Mouse (Mus musculus): ENCODE measurements at regions not wholly inside any gene's neighbourhood (a gene's known extent, or its start where the extent isn't known, plus 50 kb on each side); places are given as distances from the start of the nearest gene placed in this dataset.
A peak's percentile ranks its signal among the peaks of the same experiment; 100 is the strongest.

DNA sequence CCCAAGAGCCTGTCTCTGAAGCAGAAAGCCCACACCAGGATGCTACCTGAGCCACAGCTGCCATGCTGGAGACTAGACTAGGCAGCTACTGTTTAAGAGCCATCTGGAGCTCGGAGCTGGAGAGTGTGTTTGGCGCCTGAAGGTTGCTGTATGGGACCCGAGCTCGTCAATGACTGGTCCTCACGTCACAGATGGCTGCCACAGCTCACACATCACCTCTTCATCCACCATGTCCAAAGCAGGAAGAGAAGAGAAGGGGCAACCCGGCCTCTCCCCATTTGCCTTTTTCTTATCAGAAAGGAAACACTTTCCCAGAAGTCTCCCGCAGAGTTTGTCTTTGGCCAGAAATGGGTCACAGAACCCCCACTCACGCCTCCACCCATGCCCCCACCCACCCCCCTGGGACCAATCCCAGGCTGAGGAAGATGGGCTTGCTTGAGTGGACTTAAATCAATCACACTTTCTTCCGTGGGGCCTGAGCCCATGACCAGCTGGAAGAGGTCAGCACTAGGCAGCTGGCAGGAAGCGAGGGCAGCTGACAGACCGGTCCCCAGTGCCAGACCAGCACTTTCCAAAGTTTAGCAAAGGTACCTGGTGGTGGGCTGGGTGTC lies 53.5 kb upstream of the Ptpn1 start:
- no peak for DNase-seq (ENCODE audit: low spot score in 2 of 2)

DNA sequence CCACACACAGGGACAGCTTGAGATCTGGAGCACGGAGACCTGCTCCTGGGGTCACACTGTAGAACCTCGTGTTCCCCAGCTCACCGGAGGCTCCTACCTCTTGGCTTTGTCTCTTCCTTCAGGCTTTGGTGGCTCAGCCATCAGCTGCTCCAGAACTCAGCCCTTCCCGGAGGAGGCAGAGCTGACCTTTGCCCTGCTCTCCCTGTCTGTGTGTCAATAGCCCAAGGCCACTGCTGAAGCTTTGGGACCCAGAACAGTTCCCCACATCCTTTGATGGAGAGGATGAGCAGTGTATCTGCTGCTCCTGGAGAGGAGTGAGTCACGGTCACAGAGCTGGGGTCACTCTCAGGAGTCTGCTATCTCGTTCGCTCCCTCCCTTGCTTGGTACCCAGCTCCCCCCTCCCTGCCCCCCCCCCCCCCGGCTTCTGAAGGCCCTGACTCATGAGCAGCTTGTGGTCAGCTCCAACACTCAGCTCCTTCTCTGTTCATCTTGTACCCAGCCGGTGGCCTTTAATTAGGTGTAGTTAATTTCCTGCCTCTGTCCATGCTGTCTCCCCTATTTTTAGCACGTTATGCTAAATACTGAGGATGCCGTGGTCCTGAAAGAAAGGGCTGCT lies 54.5 kb upstream of the Ptpn1 start:
- no peak for DNase-seq (ENCODE audit: low spot score in 2 of 2)

DNA sequence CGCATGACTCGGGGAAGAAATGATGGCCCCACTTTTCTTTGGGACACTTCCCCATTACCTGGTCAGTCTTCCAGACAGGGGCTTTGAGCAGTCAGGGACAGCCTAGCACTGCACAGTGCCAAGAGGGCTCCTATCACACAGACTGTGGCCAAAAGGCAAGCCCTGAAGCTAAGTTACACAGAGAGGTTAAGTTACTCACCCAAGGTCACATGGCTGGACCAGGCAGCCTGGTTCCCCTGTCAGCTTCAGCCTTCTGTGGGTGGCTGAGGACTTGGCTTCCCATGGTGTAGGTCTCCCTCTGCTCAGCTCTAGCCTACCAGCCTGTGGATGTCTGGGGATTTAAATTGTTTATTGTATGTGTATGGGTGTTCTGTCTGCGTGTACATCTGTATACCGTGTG lies 59.4 kb upstream of the Ptpn1 start:
- DNase-seq (ENCODE audit: low spot score in 2 of 2), result no peak

DNA sequence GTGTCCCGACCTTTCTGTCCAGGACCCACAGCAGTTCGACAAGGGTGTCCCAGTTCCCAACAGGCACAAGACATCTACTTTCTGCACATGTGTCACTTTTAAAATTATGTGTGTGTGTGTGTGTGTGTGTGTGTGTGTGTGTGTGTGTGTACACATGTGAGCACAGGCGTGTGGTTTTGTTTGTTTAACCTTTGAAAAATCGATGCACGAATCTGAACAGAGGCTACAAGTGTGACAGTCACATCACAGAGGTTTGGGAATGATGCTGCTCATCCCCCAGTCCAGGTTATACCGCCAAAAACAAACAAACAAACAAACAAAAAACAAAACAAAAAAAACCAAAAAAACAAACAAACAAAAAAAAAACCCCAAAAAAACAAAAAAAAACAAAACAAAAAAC lies 61.7 kb upstream of the Ptpn1 start:
- DNase-seq (ENCODE audit: low spot score in 2 of 2), result no peak

DNA sequence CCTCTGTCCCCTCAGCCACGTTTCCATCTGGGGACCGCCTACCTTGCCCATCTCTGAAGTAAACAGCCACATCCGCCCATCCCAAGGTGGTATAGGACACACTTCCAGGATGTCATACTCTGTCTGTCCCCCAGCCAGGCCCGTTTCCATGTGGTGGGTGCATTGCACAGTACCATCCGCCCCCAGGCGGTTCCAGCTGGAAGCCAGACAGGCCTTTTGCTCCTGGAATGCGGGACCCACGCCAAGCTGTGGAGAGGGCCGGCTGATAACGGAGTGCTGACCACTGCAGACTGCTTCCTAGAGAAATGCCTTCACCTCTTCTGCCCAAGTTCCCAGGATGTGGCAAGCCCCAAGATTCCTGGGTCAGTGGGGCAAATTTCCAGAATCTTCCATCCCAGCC lies 65.1 kb upstream of the Ptpn1 start:
- peak; percentile 44 to 58 for DNase-seq (ENCODE audit: low spot score in 2 of 2)

DNA sequence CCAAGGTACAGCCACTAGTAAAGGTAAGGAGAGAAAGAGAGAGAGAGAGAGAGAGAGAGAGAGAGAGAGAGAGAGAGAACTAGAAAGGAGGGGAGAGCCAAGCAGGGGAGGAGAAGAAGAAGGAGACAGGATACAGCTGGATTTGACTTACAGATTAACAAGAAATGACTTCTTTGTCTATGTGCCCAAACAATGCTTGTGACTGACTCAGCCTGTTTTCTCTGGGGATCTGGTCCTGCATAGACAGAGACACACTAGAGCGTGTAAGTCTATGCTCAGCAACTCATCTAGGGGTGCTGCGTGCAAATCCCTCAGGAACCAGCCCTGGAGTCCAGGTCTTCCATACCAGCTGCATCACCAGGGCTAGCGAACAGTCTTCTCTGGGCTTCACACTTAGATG lies 66.3 kb upstream of the Ptpn1 start:
- DNase-seq (ENCODE audit: low spot score in 2 of 2), result no peak

DNA sequence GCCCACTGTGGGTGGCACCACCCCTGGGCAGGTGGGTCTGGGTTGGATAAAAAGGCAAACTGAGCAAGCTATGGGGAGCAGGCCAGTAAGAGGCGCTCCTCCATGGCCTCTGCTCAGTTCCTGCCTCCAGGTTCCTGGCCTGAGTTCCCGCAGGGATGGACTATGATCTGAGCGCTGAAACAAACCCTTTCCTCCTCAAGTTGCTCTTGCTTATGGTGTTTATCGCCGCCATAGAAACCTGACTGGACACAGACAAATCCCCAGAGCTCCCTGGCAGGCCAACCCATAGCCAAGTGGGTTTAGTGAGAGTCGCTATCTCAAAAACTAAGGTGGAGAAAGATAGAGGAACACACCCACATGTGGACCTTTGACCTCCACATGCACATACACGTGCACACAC lies 67.2 kb upstream of the Ptpn1 start:
- DNase-seq (ENCODE audit: low spot score in 2 of 2), result no peak

DNA sequence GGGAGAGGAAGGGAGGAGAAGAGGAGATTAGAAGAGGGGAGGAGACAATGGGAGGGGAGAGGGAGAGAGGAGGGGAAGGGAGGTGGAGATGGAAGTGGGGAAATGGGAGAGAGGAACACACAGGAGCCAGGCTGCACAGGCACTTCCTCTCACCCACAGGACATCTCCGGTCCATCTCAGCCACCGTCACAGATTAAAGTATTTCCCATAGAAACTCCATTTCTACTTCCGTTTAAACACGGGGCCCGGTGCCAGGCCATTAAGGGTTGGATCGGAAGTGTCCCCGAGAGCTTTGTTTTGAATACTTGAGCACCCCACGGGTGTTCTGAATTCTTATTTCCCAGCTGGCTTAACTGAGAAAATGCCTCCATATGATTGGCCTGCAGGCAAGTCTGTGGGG lies 67.6 kb upstream of the Ptpn1 start:
- DNase-seq (ENCODE audit: low spot score in 2 of 2), result peak in 1 of 2 experiments; percentile 33

DNA sequence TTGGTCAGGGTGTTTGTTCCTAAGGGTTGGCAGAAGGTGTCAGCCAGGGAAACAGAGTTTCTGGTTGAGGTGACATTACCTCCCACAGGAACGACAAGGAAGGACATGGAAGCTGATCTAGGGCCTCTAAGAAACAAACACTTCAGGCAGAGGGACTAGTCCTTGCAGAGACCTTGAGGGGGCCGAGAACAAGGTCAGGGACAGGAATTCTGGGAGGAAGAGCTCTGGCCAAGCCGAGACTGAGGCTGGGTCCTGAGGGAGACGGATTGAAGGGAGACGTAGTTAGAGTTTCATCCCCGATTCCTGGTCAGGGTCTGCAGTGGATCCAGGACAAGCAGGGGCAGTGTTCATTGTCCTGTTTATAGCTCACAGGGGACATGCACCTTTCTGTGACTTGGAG lies 68.2 kb upstream of the Ptpn1 start:
- DNase-seq (ENCODE audit: low spot score in 2 of 2), result no peak

DNA sequence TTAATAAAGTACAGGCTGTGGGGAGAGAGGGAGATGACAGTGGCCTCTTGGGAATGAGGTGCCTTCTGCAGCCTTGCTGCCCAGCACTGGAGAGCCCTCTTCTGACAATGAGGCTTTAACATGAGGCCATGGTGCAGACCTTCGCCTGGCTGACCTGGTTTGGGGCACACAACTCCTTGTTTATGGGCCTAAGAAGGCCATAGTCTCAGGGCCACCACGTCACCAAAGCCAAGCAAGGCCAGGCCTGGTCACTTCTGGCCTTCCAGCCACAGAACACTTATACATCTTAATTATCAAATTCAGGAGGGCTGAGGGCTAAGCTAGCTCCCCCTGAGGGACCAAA lies 70.7 kb upstream of the Ptpn1 start:
- DNase-seq (ENCODE audit: low spot score in 2 of 2), result no peak

DNA sequence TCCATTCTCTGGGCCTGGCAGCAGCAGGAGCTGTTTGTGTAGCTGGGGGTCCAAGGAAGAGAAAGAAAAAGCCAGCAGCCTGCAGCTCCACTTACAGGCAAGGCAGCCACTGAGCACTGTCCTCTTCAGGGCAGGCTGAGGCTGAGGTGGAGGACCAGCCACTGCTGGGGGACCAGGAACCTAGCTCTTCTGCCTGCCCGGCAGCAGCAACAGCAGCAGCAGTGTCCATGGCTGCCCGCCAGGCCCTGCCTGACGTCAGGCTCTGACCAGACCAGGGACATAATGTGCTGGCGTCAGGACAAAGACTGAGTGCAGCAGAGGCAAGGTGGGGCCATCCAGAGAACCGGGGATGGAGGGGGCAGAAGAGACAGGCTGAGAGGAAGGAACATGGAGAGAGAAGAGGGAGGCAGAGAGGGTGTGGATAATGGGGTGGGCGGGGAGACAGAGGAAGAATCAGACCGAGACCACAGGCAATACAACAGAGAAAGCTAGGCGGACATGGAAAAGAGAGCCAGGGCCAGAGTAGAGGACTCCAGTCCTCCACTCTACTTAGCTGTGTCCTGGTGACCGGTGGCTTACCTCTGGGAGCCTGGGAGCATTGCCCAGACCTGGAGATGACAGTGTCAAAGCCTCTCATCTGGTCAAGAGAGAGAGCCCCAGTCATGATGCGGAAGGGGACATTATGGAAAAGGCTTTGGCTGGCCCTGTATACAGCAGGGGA lies 71.2 kb upstream of the Ptpn1 start:
- peak; percentile 70 to 76 for DNase-seq (ENCODE audit: low spot score in 2 of 2)

DNA sequence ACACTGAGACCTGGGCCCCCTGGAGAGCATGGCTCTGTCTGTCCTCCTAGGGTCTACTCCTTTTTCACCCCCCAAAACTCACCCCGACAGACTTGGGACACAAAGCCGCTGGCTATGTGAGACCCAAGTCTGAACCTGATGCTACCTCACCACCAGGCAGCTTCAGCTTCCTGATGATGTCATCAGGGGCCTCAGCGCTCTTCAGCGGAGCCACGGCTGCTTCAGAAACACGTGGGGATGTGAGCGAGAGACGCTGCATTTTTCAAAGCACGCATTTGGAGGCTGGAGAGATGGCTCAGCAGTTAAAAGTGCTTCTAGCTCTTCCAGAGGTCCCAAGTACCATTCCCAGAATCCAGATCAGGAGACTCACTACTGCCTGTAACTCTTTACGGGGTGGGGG lies 72.3 kb upstream of the Ptpn1 start:
- no peak for DNase-seq (ENCODE audit: low spot score in 2 of 2)

DNA sequence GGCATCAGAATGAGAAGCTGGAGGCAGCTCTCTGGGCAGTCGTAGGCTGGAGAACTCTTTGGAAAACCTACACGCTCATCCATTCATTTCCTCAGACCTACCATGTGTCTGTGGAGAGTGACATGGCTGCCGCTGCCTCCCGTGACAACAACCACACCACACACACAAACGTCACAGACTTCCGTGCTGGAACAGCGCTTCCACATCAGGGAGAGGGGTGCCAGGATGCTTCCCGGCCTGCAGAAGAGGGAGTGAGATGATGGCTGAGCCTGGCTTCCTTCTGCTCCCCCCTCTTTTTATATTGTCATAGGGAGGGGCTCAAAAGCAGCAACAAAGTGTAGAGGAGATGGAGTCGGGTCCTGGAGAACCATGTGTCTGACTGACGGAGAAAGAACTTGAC lies 73.5 kb upstream of the Ptpn1 start:
- DNase-seq (ENCODE audit: low spot score in 2 of 2), result no peak

DNA sequence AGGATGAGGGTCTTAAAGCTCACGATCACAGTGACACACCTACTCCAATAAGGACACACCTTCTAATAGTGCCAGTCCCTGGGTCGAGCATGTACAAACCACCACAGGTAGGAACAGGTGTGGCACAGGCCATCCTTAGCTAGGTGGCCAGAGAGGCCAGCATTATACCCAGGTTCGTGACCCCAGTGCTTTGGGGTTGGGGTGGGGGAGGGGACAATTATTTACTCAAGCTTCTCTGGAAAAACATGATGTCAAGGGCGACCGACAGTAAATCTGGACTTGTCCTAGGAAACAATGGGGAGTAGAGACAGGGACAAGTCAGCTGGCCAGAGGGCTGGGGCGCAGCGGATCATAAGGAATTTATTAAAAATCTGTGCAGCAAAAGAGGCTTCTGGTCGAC lies 73.9 kb upstream of the Ptpn1 start:
- no peak for DNase-seq (ENCODE audit: low spot score in 2 of 2)

DNA sequence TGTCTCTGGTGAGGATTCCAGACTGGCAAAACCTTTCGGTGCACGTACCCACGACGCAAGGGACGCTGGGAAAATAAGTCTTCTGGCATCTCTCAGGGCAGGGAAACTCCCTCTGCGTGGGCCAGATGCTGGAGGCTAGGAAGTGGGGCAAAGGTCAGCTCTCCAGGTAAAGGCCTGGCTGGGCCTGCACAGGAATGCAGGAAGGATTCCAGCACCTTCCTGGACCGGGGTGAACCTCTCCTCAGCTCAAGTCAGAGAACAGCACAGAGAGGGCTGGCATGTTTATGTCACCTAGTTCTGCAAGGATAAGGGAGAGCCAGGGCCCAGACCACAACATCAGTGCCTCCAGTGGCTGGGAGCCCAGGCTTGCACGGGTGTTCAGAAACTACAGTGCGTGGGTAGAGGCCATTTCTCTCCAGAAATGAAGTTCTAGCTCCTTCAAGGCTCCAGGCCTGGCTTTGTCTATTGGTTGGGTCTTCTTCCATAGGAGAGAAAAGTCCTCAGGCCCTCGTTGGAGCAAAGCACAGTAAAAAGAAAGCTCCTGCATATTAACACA lies 74.9 kb upstream of the Ptpn1 start:
- DNase-seq (ENCODE audit: low spot score in 2 of 2), result no peak

DNA sequence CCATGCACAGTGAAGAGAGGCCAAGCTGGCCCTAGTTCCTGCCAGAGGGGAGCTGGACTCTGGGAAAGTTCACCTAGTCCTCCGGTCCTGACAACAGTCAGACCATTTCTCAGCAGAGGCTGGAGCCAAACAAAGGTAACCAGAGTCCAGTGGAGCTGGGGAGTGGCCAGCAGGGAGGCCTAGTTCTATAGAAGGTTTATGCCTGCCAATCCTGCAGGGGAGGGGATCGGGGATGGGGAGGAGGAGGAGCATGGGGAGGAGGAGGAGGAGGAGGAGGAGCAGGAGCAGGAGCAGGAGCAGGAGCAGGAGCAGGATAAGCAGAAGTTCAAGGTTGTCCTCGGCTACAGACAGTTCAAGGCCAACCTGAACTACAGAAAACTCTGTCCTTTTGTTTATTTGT lies 75.8 kb upstream of the Ptpn1 start:
- DNase-seq (ENCODE audit: low spot score in 2 of 2), result no peak

DNA sequence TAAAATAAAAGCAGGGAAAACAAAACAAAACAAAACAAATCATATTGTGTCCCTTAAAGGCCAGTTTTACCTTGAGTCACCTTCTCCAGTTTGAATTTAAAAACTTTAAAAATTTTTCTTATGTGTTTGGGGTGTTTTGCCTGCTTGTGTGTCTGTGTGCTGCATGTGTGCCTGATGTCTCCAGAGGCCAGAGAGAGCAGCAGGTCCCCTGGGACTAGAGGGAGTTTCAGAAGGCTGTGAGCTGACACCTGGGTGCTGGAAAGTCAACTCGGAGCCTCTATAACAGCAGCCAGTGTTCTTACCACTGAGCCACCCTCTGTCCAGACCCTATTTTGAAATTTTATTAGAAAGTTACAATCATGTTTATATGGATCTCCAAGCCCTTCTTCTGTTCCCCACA lies 77.8 kb upstream of the Ptpn1 start:
- DNase-seq (ENCODE audit: low spot score in 2 of 2), result no peak

DNA sequence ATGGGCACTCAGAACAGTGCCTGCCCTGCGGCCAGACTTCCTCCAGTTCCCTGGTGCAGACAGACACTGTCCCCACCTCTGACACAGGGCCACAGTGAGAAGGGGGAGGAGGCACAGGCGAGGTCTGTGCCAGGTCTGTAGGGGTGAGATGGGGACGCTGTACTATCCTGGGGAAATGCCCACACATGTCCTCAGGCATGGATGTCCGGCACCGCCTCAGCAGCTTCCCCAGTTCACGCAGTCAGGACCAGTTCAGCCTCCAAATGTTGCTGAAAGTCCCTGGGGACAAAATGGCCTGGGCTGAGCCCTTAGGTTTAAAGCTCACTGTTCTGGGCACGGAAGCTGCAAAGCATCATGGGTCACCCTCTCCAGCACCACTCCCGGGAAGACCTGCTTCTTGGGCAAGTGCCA lies 78.4 kb upstream of the Ptpn1 start:
- no peak for DNase-seq (ENCODE audit: low spot score in 2 of 2)

DNA sequence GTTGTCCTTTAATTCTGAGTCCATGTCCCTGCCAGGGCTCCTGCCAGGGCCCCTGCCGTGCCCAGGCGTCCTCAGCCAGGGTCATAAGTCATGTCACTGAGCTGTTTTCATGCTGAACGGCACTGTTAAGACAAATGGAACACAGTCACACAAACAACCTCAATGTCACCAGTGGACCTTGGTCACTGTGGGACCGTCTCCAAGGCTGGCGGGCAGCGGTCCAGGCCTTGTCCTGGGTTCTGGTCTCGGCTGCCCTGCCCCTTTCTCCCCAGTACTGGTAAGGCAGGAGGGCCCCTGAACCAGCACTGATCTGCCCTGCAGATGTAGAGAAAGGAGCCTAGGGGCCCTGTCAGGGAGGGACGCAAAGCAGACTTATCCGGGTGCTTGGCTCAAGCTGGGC lies 79.3 kb upstream of the Ptpn1 start:
- no peak for DNase-seq (ENCODE audit: low spot score in 2 of 2)

DNA sequence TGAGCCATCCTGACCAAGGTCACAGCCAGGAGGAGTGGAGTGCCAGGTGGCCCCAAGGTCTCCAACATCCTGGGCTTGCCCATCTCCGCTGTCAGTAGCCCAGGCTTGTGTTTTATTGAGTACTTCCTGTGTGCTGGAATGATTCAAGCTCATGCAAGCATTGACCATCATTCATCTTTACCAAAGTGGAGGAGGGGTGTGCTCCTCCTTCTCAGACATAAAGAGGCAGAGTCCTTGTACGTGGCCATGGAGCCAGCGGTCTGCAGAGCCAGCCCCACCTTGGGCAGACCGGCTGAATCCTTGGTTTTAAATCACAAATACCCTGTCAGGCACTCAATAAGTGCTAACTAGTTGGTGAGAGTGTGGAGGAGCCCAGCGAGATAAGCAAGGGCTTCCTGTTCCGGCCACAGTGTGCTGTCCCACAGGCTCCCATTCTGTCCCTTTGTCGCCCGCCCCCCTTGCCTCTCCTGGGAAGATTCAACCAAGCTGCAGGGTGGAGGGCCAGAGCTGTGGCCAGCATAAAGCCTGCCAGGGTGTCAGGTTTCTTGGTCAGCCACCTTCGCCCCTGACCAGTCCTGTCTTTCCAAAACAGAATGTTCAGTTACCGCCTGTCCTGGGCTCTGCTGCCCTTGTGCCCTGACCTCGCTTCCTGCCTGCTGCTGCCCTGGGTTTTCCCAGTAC lies 80.5 kb upstream of the Ptpn1 start:
- no peak for DNase-seq (ENCODE audit: low spot score in 2 of 2)

DNA sequence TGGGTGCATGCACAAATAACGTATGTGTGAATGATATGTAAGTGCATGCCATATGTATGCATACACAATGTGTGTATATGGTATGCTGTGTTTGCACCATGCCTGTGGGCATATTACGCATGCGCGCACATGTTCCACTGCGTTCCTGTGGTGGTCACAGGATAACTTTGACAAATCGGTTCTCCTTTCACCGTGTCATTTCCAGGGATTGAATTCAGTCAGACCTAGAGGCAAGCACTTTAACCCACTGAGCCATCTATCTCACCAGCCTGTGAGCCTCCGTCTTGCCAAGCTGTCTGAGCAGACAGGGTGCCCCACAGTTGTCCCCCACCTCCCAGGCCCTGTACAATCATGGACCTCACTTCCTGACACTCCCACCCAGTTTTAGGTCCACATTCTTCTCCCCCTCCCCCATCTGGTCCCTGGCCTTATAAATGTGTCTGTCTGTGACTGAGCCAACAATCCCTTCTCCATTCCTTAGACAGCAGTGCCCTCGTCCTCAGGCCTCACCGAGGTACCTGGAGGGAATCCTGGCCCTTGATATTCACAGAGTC lies 81.8 kb upstream of the Ptpn1 start:
- no peak for DNase-seq (ENCODE audit: low spot score in 2 of 2)

All from right cerebral cortex, postnatal 10 days (tissue).